Mouse (Mus musculus): ENCODE measurements around the gene Tmem41b. TPM values are rescaled to one million over a fixed set of nuclear protein-coding genes. Genes with fewer than 3 reads are reported as not detected.

The Tmem41b gene
- polyA plus RNA-seq, 1 experiment from 2014 or later = 49.5 TPM

GRCm38 (mm10) chr7:109962596-109962995, 24.1 kb downstream of the Tmem41b start:
- no peaks in the 10 kb centered on the region for H3K36me3 ChIP-seq (ENCODE audit: inconsistent target)
- 93% methylated on average over 4 of the region's 4 CpGs for WGBS (ENCODE audit: missing documents)
- H3K4me3 ChIP-seq (ENCODE audit: inconsistent target) = no peak overlapping the region
- no peak overlapping the region for H3K27ac ChIP-seq
- H3K79me2 ChIP-seq (ENCODE audit: inconsistent target) = peaks cover 19% of the 10 kb centered on the region

- no peak overlapping the region for H3K4me3 ChIP-seq (ENCODE audit: inconsistent target)
- 92% methylated on average over 2 of the region's 2 CpGs for WGBS (ENCODE audit: missing documents)
- H3K79me2 ChIP-seq (ENCODE audit: inconsistent target) = peaks cover 30% of the 10 kb centered on the region
- H3K36me3 ChIP-seq (ENCODE audit: inconsistent target) = no peaks in the 10 kb centered on the region
- no peak overlapping the region for H3K27ac ChIP-seq
Measured at GRCm38 (mm10) chr7:109961570-109961969, 25.2 kb downstream of the Tmem41b start.

DNA sequence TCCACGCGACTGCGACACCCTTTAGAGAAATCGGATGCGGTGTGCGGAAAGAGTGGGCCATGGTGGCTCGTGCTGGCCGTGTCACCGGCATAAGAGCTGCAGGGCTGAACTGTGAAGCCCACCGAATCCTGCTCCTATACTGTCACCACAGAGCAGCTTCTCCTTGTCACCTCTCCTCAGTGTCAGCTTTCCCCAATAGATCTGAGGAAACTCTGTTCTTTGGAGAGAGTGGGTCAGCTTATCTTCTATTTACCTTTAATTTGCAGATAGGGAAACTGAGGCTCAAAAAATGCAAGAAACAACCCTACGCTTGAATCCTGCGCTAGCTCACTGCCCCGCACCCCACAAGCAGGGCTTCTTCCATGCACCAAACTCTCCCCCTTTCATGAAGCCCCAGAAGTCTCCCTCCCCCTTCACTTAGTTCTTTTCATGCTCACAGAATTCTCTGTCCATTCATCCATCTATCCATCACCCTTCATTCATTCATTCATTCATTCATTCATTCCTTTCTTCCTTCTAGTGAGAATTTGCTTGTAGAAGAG, 26.0 kb downstream of the Tmem41b start:
- 21% methylated on average over 13 of the region's 13 CpGs for WGBS (ENCODE audit: missing documents)
- Histone ChIP-seq H3K4me3 (ENCODE audit: inconsistent target) (peak overlapping the region; percentile 25), H3K79me2 (ENCODE audit: inconsistent target) (peaks cover 38% of the 10 kb centered on the region), H3K36me3 (ENCODE audit: inconsistent target) (no peaks in the 10 kb centered on the region), H3K27ac (no peak overlapping the region)

GRCm38 (mm10) chr7:109959716-109960612, 26.8 kb downstream of the Tmem41b start, which contains the start of gene Dennd5a:
TSS of gene Dennd5a (minus strand) at chr7:109960470.
- Histone ChIP-seq H3K79me2 (ENCODE audit: inconsistent target) (peaks cover 46% of the 10 kb centered on the region), H3K27ac (peak within 1 kb of the TSS; percentile 61), H3K4me3 (ENCODE audit: inconsistent target) (peak within 1 kb of the TSS; percentile 62), H3K36me3 (ENCODE audit: inconsistent target) (no peaks in the 10 kb centered on the region)
- under 1% methylated on average over 80 of the region's 107 CpGs for WGBS (ENCODE audit: missing documents)

GRCm38 (mm10) chr7:109958843-109959715, 27.6 kb downstream of the Tmem41b start:
- H3K4me3 ChIP-seq (ENCODE audit: inconsistent target) = peak overlapping the region; percentile 62
- WGBS (ENCODE audit: missing documents) = 2% methylated on average over 18 of the region's 18 CpGs
- H3K27ac ChIP-seq = peak overlapping the region; percentile 61
- no peaks in the 10 kb centered on the region for H3K36me3 ChIP-seq (ENCODE audit: inconsistent target)
- H3K79me2 ChIP-seq (ENCODE audit: inconsistent target) = peaks cover 54% of the 10 kb centered on the region

- WGBS (ENCODE audit: missing documents) = 56% methylated on average over 8 of the region's 8 CpGs
- Histone ChIP-seq H3K27ac (no peak overlapping the region), H3K4me3 (ENCODE audit: inconsistent target) (peak overlapping the region; percentile 62)
Measured at GRCm38 (mm10) chr7:109957996-109958789, 28.5 kb downstream of the Tmem41b start.

DNA sequence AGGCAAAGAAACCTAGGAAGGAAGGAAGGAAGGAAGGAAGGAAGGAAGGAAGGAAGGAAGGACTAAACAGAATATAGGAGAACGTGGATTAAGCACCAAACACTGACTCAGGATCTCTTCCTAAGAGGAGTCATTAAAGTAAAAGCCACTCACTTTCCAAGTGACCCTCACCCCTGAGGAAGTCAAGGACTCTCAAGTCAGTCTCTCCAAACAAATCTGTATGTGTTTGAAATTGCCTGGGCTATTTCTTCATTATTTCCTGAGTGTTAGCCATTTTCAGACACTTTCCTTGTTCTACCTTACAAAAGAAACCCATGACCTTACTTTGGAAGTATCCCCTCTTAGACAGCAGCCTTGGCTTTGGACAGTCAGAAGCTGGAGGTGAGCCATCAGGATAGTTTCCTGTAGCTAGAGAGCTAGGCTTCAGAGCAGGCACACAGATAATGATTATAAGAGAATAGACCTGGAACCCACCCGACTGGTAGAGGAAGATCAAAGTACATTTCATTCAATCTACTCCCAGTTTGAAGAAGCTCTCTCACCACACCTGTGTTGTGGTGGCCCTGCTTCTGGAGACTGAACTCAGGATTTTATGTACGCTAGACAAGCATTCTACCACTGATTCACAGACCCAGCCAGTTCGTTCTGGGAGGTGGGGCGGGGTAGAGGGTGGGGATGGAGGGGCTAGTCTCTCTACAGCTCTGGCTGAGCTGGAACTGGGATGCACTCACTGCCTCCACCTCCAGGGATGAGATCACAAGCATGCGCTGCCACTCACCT, 31.9 kb downstream of the Tmem41b start:
- H3K4me3 ChIP-seq (ENCODE audit: inconsistent target) = no peak overlapping the region
- H3K27ac ChIP-seq = no peak overlapping the region
- H3K79me2 ChIP-seq (ENCODE audit: inconsistent target) = peaks cover 97% of the 10 kb centered on the region
- no peaks in the 10 kb centered on the region for H3K36me3 ChIP-seq (ENCODE audit: inconsistent target)
- WGBS (ENCODE audit: missing documents) = 73% methylated on average over 6 of the region's 6 CpGs

More at GRCm38 (mm10) chr7:109957996-109958789, 28.5 kb downstream of the Tmem41b start:
- peaks cover 63% of the 10 kb centered on the region for H3K79me2 ChIP-seq (ENCODE audit: inconsistent target)
- H3K36me3 ChIP-seq (ENCODE audit: inconsistent target) = no peaks in the 10 kb centered on the region

- Histone ChIP-seq H3K4me3 (ENCODE audit: inconsistent target) (no peak overlapping the region), H3K79me2 (ENCODE audit: inconsistent target) (peaks cover 100% of the 10 kb centered on the region), H3K27ac (no peak overlapping the region), H3K36me3 (ENCODE audit: inconsistent target) (no peaks in the 10 kb centered on the region)
- 65% methylated on average over 4 of the region's 4 CpGs for WGBS (ENCODE audit: missing documents)
Measured at GRCm38 (mm10) chr7:109951297-109951696, 35.4 kb downstream of the Tmem41b start.

- 92% methylated on average over 5 of the region's 6 CpGs for WGBS (ENCODE audit: missing documents)
Measured at GRCm38 (mm10) chr7:109944421-109945034, 42.2 kb downstream of the Tmem41b start.

DNA sequence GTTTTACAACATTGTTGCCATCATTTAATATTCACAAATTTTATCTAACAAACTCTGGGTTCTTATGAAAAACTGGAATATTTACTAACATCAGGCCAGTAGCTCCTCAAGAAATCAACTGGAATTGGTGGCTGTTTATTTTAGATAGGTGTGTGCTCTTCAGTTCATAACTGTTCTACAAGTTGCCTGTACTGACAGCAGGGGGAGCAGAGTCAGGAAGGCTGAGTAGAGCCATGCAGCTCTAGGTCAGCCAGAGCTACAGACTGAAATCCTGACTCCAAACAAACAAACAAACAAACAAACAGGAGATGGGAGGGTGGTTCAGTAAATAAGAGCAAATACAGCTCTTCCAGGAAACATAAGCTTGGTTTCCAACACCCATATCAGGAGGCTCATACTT, 57.1 kb downstream of the Tmem41b start:
- peaks cover 58% of the 10 kb centered on the region for H3K36me3 ChIP-seq (ENCODE audit: inconsistent target)
- H3K79me2 ChIP-seq (ENCODE audit: inconsistent target) = peaks cover 2% of the 10 kb centered on the region; the same call in 1 of the 2 replicates
- no peak overlapping the region for H3K4me3 ChIP-seq (ENCODE audit: inconsistent target)
- H3K27ac ChIP-seq = no peak overlapping the region

More at GRCm38 (mm10) chr7:109944421-109945034, 42.2 kb downstream of the Tmem41b start:
- Histone ChIP-seq H3K36me3 (ENCODE audit: inconsistent target) (no peaks in the 10 kb centered on the region), H3K79me2 (ENCODE audit: inconsistent target) (peaks cover 100% of the 10 kb centered on the region), H3K4me3 (ENCODE audit: inconsistent target) (no peak overlapping the region), H3K27ac (no peak overlapping the region)

GRCm38 (mm10) chr7:109928365-109928764, 58.4 kb downstream of the Tmem41b start:
- WGBS (ENCODE audit: missing documents) = 94% methylated on average over 6 of the region's 6 CpGs
- H3K4me3 ChIP-seq (ENCODE audit: inconsistent target) = no peak overlapping the region
- H3K27ac ChIP-seq = no peak overlapping the region
- H3K36me3 ChIP-seq (ENCODE audit: inconsistent target) = peaks cover 56% of the 10 kb centered on the region
- no peaks in the 10 kb centered on the region for H3K79me2 ChIP-seq (ENCODE audit: inconsistent target)

GRCm38 (mm10) chr7:109924965-109925364, 61.8 kb downstream of the Tmem41b start:
- Histone ChIP-seq H3K27ac (no peak overlapping the region), H3K79me2 (ENCODE audit: inconsistent target) (no peaks in the 10 kb centered on the region), H3K36me3 (ENCODE audit: inconsistent target) (peaks cover 52% of the 10 kb centered on the region), H3K4me3 (ENCODE audit: inconsistent target) (no peak overlapping the region)
- WGBS (ENCODE audit: missing documents) = 94% methylated on average over 2 of the region's 2 CpGs

- H3K27ac ChIP-seq = no peak overlapping the region
- H3K4me3 ChIP-seq (ENCODE audit: inconsistent target) = no peak overlapping the region
- H3K79me2 ChIP-seq (ENCODE audit: inconsistent target) = no peaks in the 10 kb centered on the region
- 100% methylated on average over 4 of the region's 4 CpGs for WGBS (ENCODE audit: missing documents)
- peaks cover 67% of the 10 kb centered on the region for H3K36me3 ChIP-seq (ENCODE audit: inconsistent target)
Measured at GRCm38 (mm10) chr7:109922889-109923288, 63.8 kb downstream of the Tmem41b start.

All from macrophage (primary cell).